Mouse (Mus musculus) liver, adult 2 months (tissue): Measurements from ENCODE around the gene Il10. TPM values are rescaled to one million over a fixed set of nuclear protein-coding genes. Genes with fewer than 3 reads are reported as not detected.
A peak's percentile ranks its signal among the peaks of the same experiment; 100 is the strongest.

ENCODE experiments used
- DNase-seq: peaks from one replicate; pipeline ENCODE4 v3.0.0-alpha.2; 2011; ENCODE audit warnings: low read depth, low spot score; ENCODE audit errors: extremely low read depth
- H3K27ac ChIP-seq: fragments of 200-500 bp; replicated peaks from 2 replicates; pipeline ENCODE4 v1.5.1; 2012; ENCODE audit warnings: low read depth, mild to moderate bottlenecking, control low read depth, inconsistent platforms, low read length; ENCODE audit not compliant: insufficient read depth
- H3K27me3 ChIP-seq: fragments of 200-500 bp; 2 replicates; pipeline ENCODE4 v1.6.1; 2012; ENCODE audit warnings: mild to moderate bottlenecking, moderate library complexity, low read length, inconsistent platforms; ENCODE audit not compliant: control insufficient read depth, insufficient read depth
- H3K36me3 ChIP-seq: fragments of 200-500 bp; 2 replicates; pipeline ENCODE4 v1.6.1; 2012; ENCODE audit warnings: low read length, inconsistent platforms; ENCODE audit not compliant: control insufficient read depth, insufficient read depth
- H3K4me1 ChIP-seq: fragments of 200-500 bp; 2 replicates; pipeline ENCODE4 v1.6.1; 2011; ENCODE audit warnings: low read length; ENCODE audit not compliant: control insufficient read depth, insufficient read depth
- H3K4me3 ChIP-seq: fragments of 200-500 bp; 2 replicates; pipeline ENCODE4 v1.5.1; 2011; ENCODE audit warnings: low read depth, mild to moderate bottlenecking, control low read depth, low read length, moderate library complexity; ENCODE audit not compliant: insufficient read depth
- H3K79me2 ChIP-seq: fragments of 200-500 bp; 2 replicates; pipeline ENCODE4 v1.6.1; 2012; ENCODE audit warnings: inconsistent platforms, mild to moderate bottlenecking, low read length, moderate library complexity; ENCODE audit not compliant: control insufficient read depth, insufficient read depth
- H3K9ac ChIP-seq: fragments of 200-500 bp; 2 replicates; pipeline ENCODE4 v1.6.1; 2012; ENCODE audit warnings: low read depth, mild to moderate bottlenecking, control low read depth, inconsistent platforms, low read length
- CTCF ChIP-seq: fragments of 200-500 bp; IDR thresholded peaks from 2 replicates; pipeline ENCODE4 v1.5.1; 2011; ENCODE audit warnings: low read depth, low read length, control low read depth
- POLR2A ChIP-seq: fragments of 200-500 bp; IDR thresholded peaks from 2 replicates; pipeline ENCODE4 v1.6.1; 2011; ENCODE audit warnings: low read length, control low read depth; ENCODE audit not compliant: insufficient read depth; ENCODE audit errors: extremely low read depth
- WGBS: fragments of 180-500 bp; shearing (Covaris S2); methylation state at CpG from one replicate; pipeline ENCODE4 v1.1.7; 2018; 5-methylcytosine and 5-hydroxymethylcytosine counted together
- polyA plus RNA-seq: library from polyadenylated mRNA; depleted of rRNA; stranded (reverse); fragments of >200 nt; gene quantifications from 2 replicates; pipeline ENCODE4 v1.2.3, GENCODE M21; 2012
- total RNA-seq: library from RNA; depleted of rRNA; stranded (reverse); fragments of >200 nt; gene quantifications from 2 replicates; pipeline ENCODE4 v1.2.3, GENCODE M21; 2014

Gene Il10
- total and polyA plus RNA-seq, 2 experiments = 0.28 TPM; not detected in 1

GRCm38 (mm10) chr1:131010201-131011153, 9.2 kb upstream of the Il10 start:
- Histone ChIP-seq H3K9ac (no peak overlapping the region), H3K79me2 (no peaks in the 10 kb centered on the region), H3K27ac (no peak overlapping the region), H3K27me3 (no peaks in the 10 kb centered on the region), H3K36me3 (no peaks in the 10 kb centered on the region), H3K4me1 (no peaks in the 10 kb centered on the region), H3K4me3 (no peak overlapping the region)
- no peak for DNase-seq
- 72% methylated on average over 17 of the region's 17 CpGs for WGBS
- no peak for TF ChIP-seq POLR2A
- TF ChIP-seq CTCF = no peak

- Histone ChIP-seq H3K79me2 (no peaks in the 10 kb centered on the region), H3K27ac (no peak overlapping the region), H3K4me3 (no peak overlapping the region), H3K27me3 (no peaks in the 10 kb centered on the region), H3K4me1 (no peaks in the 10 kb centered on the region), H3K9ac (no peak overlapping the region), H3K36me3 (no peaks in the 10 kb centered on the region)
- TF ChIP-seq CTCF = no peak
- no peak for TF ChIP-seq POLR2A
- no peak for DNase-seq
- WGBS = 93% methylated on average over 8 of the region's 8 CpGs
Measured at GRCm38 (mm10) chr1:131012494-131012893, 7.2 kb upstream of the Il10 start.

- DNase-seq = no peak
- Histone ChIP-seq H3K4me1 (no peaks in the 10 kb centered on the region), H3K4me3 (no peak overlapping the region), H3K27ac (no peak overlapping the region), H3K36me3 (no peaks in the 10 kb centered on the region), H3K27me3 (no peaks in the 10 kb centered on the region), H3K9ac (no peak overlapping the region), H3K79me2 (no peaks in the 10 kb centered on the region)
- no peak for TF ChIP-seq POLR2A
- no peak for TF ChIP-seq CTCF
- WGBS = 94% methylated on average over 5 of the region's 5 CpGs
Measured at GRCm38 (mm10) chr1:131013926-131014325, 5.7 kb upstream of the Il10 start.

DNA sequence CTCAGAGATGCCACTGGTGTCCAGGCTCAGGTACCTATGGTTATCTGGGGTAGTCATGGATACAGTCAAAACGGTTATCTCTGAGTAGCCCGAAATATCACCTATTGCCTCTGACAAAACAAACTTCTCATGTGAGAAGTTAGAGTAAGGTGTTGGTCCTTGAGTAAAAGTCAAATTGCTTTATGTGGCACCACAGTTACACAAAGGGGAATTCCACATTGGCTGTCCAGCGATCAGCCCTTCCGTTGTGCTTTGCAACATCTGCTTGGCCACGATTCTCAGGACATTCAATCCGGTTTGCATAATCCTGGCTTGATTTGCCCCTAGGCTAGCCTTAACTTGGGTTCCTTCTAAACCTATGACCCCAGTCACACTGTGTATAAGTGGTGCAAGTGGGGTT, 4.4 kb upstream of the Il10 start:
- Histone ChIP-seq H3K4me3 (no peak overlapping the region), H3K9ac (no peak overlapping the region), H3K27me3 (no peaks in the 10 kb centered on the region), H3K79me2 (no peaks in the 10 kb centered on the region), H3K4me1 (no peaks in the 10 kb centered on the region), H3K36me3 (no peaks in the 10 kb centered on the region), H3K27ac (no peak overlapping the region)
- WGBS = 81% methylated on average over 6 of the region's 6 CpGs
- TF ChIP-seq CTCF = no peak
- TF ChIP-seq POLR2A = no peak
- peak; percentile 10 for DNase-seq

DNA sequence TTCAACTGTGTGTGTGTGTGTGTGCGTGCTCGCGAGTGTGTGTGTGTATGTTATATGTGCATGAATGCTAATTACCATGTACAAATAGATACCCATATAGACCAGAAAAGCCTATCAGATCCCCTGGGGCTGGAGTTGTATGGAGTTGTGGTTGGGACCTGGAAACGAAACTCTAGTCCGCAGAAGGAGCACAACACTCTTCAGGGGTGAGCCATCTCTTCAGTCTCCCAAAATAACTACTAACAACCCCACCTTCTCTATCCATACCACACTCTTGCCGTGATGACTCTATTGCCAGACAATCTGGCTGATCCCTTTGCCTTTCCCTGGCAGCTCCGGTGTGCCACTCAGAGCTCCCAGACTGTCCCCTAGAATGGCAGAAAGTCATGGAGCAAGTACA, 3.8 kb upstream of the Il10 start:
- no peak for DNase-seq
- H3K4me1 ChIP-seq = no peaks in the 10 kb centered on the region
- 92% methylated on average over 7 of the region's 7 CpGs for WGBS
- no peaks in the 10 kb centered on the region for H3K27me3 ChIP-seq
- H3K36me3 ChIP-seq = no peaks in the 10 kb centered on the region
- no peak overlapping the region for H3K27ac ChIP-seq
- no peak overlapping the region for H3K4me3 ChIP-seq
- TF ChIP-seq POLR2A (no peak), CTCF (no peak)
- H3K79me2 ChIP-seq = no peaks in the 10 kb centered on the region
- no peak overlapping the region for H3K9ac ChIP-seq
